Mouse (Mus musculus): ENCODE data around the gene Camkmt.

Gene Camkmt

GRCm38 (mm10) chr17:85170541-85171255, 80.3 kb downstream of the Camkmt start:
- DNase-seq (ENCODE audit: low spot score in 2 of 2), result no peak

GRCm38 (mm10) chr17:85171951-85172350, 81.6 kb downstream of the Camkmt start:
- no peak for DNase-seq (ENCODE audit: low spot score in 2 of 2)

GRCm38 (mm10) chr17:85177231-85177630, 86.9 kb downstream of the Camkmt start:
- no peak for DNase-seq (ENCODE audit: low spot score in 2 of 2)

GRCm38 (mm10) chr17:85180471-85181060, 90.2 kb downstream of the Camkmt start:
- no peak for DNase-seq (ENCODE audit: low spot score in 2 of 2)

- peak; percentile 66 to 84 for DNase-seq (ENCODE audit: low spot score in 2 of 2)
These were observed 99.1 kb downstream of the Camkmt start for GRCm38 (mm10) chr17:85189227-85190127.

GRCm38 (mm10) chr17:85190128-85190435, 99.7 kb downstream of the Camkmt start:
- DNase-seq (ENCODE audit: low spot score in 2 of 2), result no peak

- DNase-seq (ENCODE audit: low spot score in 2 of 2), result no peak
These were observed 102.9 kb downstream of the Camkmt start for GRCm38 (mm10) chr17:85193294-85193693.

- DNase-seq (ENCODE audit: low spot score in 2 of 2), result no peak
These were observed 108.4 kb downstream of the Camkmt start for GRCm38 (mm10) chr17:85198781-85199180.

- DNase-seq (ENCODE audit: low spot score in 2 of 2), result no peak
These were observed 109.0 kb downstream of the Camkmt start for GRCm38 (mm10) chr17:85199321-85199720.

- DNase-seq (ENCODE audit: low spot score in 2 of 2), result no peak
These were observed 127.7 kb downstream of the Camkmt start for GRCm38 (mm10) chr17:85218054-85218453.

- DNase-seq (ENCODE audit: low spot score in 2 of 2), result no peak
These were observed 151.8 kb downstream of the Camkmt start for GRCm38 (mm10) chr17:85242109-85242508.

- no peak for DNase-seq (ENCODE audit: low spot score in 2 of 2)
These were observed 158.6 kb downstream of the Camkmt start for GRCm38 (mm10) chr17:85248962-85249361.

- DNase-seq (ENCODE audit: low spot score in 2 of 2), result no peak
These were observed 159.4 kb downstream of the Camkmt start for GRCm38 (mm10) chr17:85249744-85250143.

- DNase-seq (ENCODE audit: low spot score in 2 of 2), result no peak
These were observed 166.6 kb downstream of the Camkmt start for GRCm38 (mm10) chr17:85256930-85257329.

GRCm38 (mm10) chr17:85257348-85257747, 167.0 kb downstream of the Camkmt start:
- no peak for DNase-seq (ENCODE audit: low spot score in 2 of 2)

GRCm38 (mm10) chr17:85258703-85259341, 168.5 kb downstream of the Camkmt start:
- no peak for DNase-seq (ENCODE audit: low spot score in 2 of 2)

- DNase-seq (ENCODE audit: low spot score in 2 of 2), result no peak
These were observed 176.6 kb downstream of the Camkmt start for GRCm38 (mm10) chr17:85266831-85267422.

- DNase-seq (ENCODE audit: low spot score in 2 of 2), result no peak
These were observed 181.3 kb downstream of the Camkmt start for GRCm38 (mm10) chr17:85271466-85272175.

- DNase-seq (ENCODE audit: low spot score in 2 of 2), result no peak
These were observed 189.4 kb downstream of the Camkmt start for GRCm38 (mm10) chr17:85279720-85280119.

GRCm38 (mm10) chr17:85282447-85282846, 192.1 kb downstream of the Camkmt start:
- no peak for DNase-seq (ENCODE audit: low spot score in 2 of 2)

- no peak for DNase-seq (ENCODE audit: low spot score in 2 of 2)
These were observed 200.8 kb downstream of the Camkmt start for GRCm38 (mm10) chr17:85291154-85291553.
